Mouse (Mus musculus) intestine, postnatal 0 days (tissue): Measurements from ENCODE around the gene Man2a2. TPM values are rescaled to one million over a fixed set of nuclear protein-coding genes. Genes with fewer than 3 reads are reported as not detected.
"Not testable (repeated sequence)": the region's sequence is repeated elsewhere in the genome, so short reads cannot be mapped to it uniquely, and the experiment has no call there.

Experiments
- ATAC-seq: fragments of 200-750 bp; cut with Nextera tagmentation; 2 replicates; pipeline ENCODE4 v1.8.0; 2017; ENCODE audit warnings: mild to moderate bottlenecking, moderate TSS enrichment, moderate library complexity
- H3K27ac ChIP-seq: fragments of 300-500 bp; sonication (generic); 2 replicates; pipeline ENCODE4 v1.5.1; 2014; ENCODE audit warnings: mild to moderate bottlenecking, low read depth, low read length, moderate library complexity
- H3K27me3 ChIP-seq: fragments of 300-500 bp; sonication (generic); replicated peaks from 2 replicates; pipeline ENCODE4 v1.6.1; 2014; ENCODE audit warnings: low read length, mixed read lengths; ENCODE audit not compliant: control insufficient read depth, insufficient read depth
- H3K36me3 ChIP-seq: fragments of 300-500 bp; sonication (generic); 2 replicates; pipeline ENCODE4 v1.6.1; 2014; ENCODE audit warnings: mild to moderate bottlenecking, moderate library complexity; ENCODE audit not compliant: control insufficient read depth, insufficient read depth
- H3K4me1 ChIP-seq: fragments of 300-500 bp; sonication (generic); replicated peaks from 2 replicates; pipeline ENCODE4 v1.6.1; 2014; ENCODE audit warnings: antibody characterized with exemption, low read length, mixed read lengths; ENCODE audit not compliant: control insufficient read depth, insufficient read depth
- H3K4me2 ChIP-seq: fragments of 300-500 bp; sonication (generic); replicated peaks from 2 replicates; pipeline ENCODE4 v1.6.1; 2014; ENCODE audit warnings: low read depth, mild to moderate bottlenecking, moderate library complexity
- H3K4me3 ChIP-seq: fragments of 300-500 bp; sonication (generic); 2 replicates; pipeline ENCODE4 v1.5.1; 2014; ENCODE audit warnings: low read depth, low read length
- H3K9ac ChIP-seq: fragments of 300-500 bp; sonication (generic); 2 replicates; pipeline ENCODE4 v1.6.1; 2014; ENCODE audit warnings: mild to moderate bottlenecking, low read depth, low read length
- H3K9me3 ChIP-seq: fragments of 300-500 bp; sonication (generic); 2 replicates; pipeline ENCODE4 v1.6.1; 2016; ENCODE audit warnings: mixed run types; ENCODE audit not compliant: control insufficient read depth
- CTCF ChIP-seq: sonication (generic); IDR thresholded peaks from 2 replicates; pipeline ENCODE4 v1.5.1; 2016; ENCODE audit warnings: low read depth, mild to moderate bottlenecking, control low read depth, antibody characterized with exemption, moderate library complexity
- WGBS: fragments of 180-500 bp; shearing (Covaris S2); extraction: QIAGEN DNeasy Blood & Tissue Kit; methylation state at CpG from one replicate; pipeline ENCODE4 v1.1.7; 2014; 5-methylcytosine and 5-hydroxymethylcytosine counted together
- polyA plus RNA-seq: library from polyadenylated mRNA; unstranded; fragments of >200 nt; fragmentation: Nextera tagmentation; extraction: Ambion mirVana; gene quantifications from 2 replicates; pipeline ENCODE4 v1.2.1, GENCODE M21; 2015

Man2a2 gene
- polyA plus RNA-seq, 1 experiment from 2014 or later = 4.8 TPM

- Histone ChIP-seq H3K4me1 (no peaks in the 10 kb centered on the region; the same call in 1 of the 2 replicates), H3K4me2 (no peak overlapping the region), H3K9ac (no peak overlapping the region), H3K27ac (no peak overlapping the region), H3K36me3 (peaks cover 98% of the 10 kb centered on the region), H3K27me3 (no peaks in the 10 kb centered on the region), H3K4me3 (no peak overlapping the region), H3K9me3 (no peaks in the 10 kb centered on the region)
- ATAC-seq = no peak
- 89% methylated on average over 8 of the region's 8 CpGs for WGBS
- no peak for TF ChIP-seq CTCF
These were observed 40.9 kb downstream of the Man2a2 start for GRCm38 (mm10) chr7:80330278-80330677.

- no peaks in the 10 kb centered on the region for H3K27me3 ChIP-seq
These were observed 45.1 kb downstream of the Man2a2 start for GRCm38 (mm10) chr7:80326076-80326475.

GRCm38 (mm10) chr7:80325292-80325868 is 45.8 kb downstream of the Man2a2 start:
- Histone ChIP-seq H3K4me2 (no peak overlapping the region), H3K9ac (no peak overlapping the region), H3K27ac (peak overlapping the region; percentile 28), H3K4me1 (no peaks in the 10 kb centered on the region), H3K27me3 (no peaks in the 10 kb centered on the region), H3K4me3 (no peak overlapping the region), H3K36me3 (peaks cover 55% of the 10 kb centered on the region), H3K9me3 (no peaks in the 10 kb centered on the region)
- no peak for ATAC-seq
- 90% methylated on average over 16 of the region's 16 CpGs for WGBS
- no peak for TF ChIP-seq CTCF

More at GRCm38 (mm10) chr7:80326076-80326475, 45.1 kb downstream of the Man2a2 start:
- Histone ChIP-seq H3K4me2 (no peak overlapping the region), H3K27ac (no peak overlapping the region), H3K36me3 (peaks cover 62% of the 10 kb centered on the region), H3K9ac (no peak overlapping the region), H3K4me1 (no peaks in the 10 kb centered on the region), H3K9me3 (no peaks in the 10 kb centered on the region), H3K4me3 (no peak overlapping the region)
- no peak for TF ChIP-seq CTCF
- no peak for ATAC-seq
- 97% methylated on average over 19 of the region's 19 CpGs for WGBS

GRCm38 (mm10) chr7:80324816-80325119 is 46.4 kb downstream of the Man2a2 start:
- WGBS = 39% methylated on average over 5 of the region's 5 CpGs
- H3K9me3 ChIP-seq, H3K4me1 ChIP-seq, ATAC-seq, H3K27me3 ChIP-seq, H3K4me3 ChIP-seq, H3K9ac ChIP-seq: not testable (repeated sequence)
- Histone ChIP-seq H3K36me3 (peaks cover 50% of the 10 kb centered on the region), H3K4me2 (peak overlapping the region; percentile 68), H3K27ac (0 out of 2 replicates have a peak overlapping the region, but pooled peaks have one; percentile 28)

- no peaks in the 10 kb centered on the region for H3K4me1 ChIP-seq
- ATAC-seq = peak; percentile 94
- H3K27ac ChIP-seq = peak within 1 kb of the TSS; percentile 90
- under 1% methylated on average over 38 of the region's 38 CpGs for WGBS
- H3K9ac ChIP-seq = peak within 1 kb of the TSS; percentile 57
- peak within 1 kb of the TSS; percentile 68 for H3K4me2 ChIP-seq
- TF ChIP-seq CTCF = no peak
- H3K9me3 ChIP-seq = no peaks in the 10 kb centered on the region
- H3K36me3 ChIP-seq = peaks cover 50% of the 10 kb centered on the region
- H3K4me3 ChIP-seq = peak within 1 kb of the TSS; percentile 54
- H3K27me3 ChIP-seq = no peaks in the 10 kb centered on the region
These were observed 46.9 kb downstream of the Man2a2 start, which contains the start of gene Rccd1 for GRCm38 (mm10) chr7:80324043-80324815. TSS of gene Rccd1 (minus strand) at chr7:80324454.

GRCm38 (mm10) chr7:80323336-80323735 is 47.8 kb downstream of the Man2a2 start:
- H3K27me3 ChIP-seq = no peaks in the 10 kb centered on the region
- H3K27ac ChIP-seq = peak overlapping the region; percentile 90
- 8% methylated on average over 8 of the region's 8 CpGs for WGBS

More at GRCm38 (mm10) chr7:80323336-80323735, 47.8 kb downstream of the Man2a2 start:
- no peak for TF ChIP-seq CTCF
- peak overlapping the region; percentile 57 for H3K9ac ChIP-seq
- ATAC-seq = peak; percentile 42
- no peaks in the 10 kb centered on the region for H3K9me3 ChIP-seq
- H3K4me3 ChIP-seq = peak overlapping the region; percentile 54
- H3K4me2 ChIP-seq = peak overlapping the region; percentile 68
- H3K36me3 ChIP-seq = peaks cover 45% of the 10 kb centered on the region
- H3K4me1 ChIP-seq = no peaks in the 10 kb centered on the region
